Mouse (Mus musculus) gastrocnemius, postnatal 25 days (tissue): ENCODE measurements around the gene Loxl4. TPM values are rescaled to one million over a fixed set of nuclear protein-coding genes. Genes with fewer than 3 reads are reported as not detected.

Source experiments
- DNase-seq: peaks from one replicate; pipeline ENCODE4 v3.0.0; 2022
- long read RNA-seq, 2 experiments: library from polyadenylated mRNA; stranded (forward); transcript quantifications; one replicate each; pipeline ENCODE4 v2.0.0; 2021
- total RNA-seq, 2 experiments: library from RNA; stranded (reverse); gene quantifications; 1 replicate in 1 of 2; 2 replicates in 1 of 2; pipeline ENCODE4 v1.2.3; 2021

The Loxl4 gene
- total RNA-seq = 1 to 10 TPM; 2.4 to 2.5 TPM
- long read RNA-seq, experiment 1 = 0 reads
- long read RNA-seq, experiment 2 = 0 reads

DNA sequence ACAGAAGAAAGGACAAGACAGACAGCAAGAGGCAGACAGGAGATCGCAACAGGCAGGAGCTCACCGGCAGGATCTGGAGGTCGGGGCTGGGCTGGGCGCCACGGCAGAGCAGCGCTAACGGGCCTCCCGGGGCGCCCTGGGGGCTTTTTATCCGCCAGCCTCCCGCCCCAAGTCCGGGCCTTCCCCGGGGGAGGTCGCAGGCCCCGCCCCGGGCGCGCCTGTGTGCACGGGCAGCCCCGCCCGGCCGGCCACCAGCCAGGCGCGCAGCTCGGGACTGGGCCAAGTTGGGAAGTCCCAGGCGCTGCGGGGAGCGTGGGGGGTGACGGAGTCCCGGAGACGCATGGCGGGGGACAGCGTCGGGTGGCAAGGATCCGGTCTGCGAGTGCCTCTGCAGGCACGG lies at the start of gene Loxl4:
Loxl4 (minus strand) TSS at position 160 of the 400 bp plus-strand sequence.
- DNase-seq = peak; percentile 85

DNA sequence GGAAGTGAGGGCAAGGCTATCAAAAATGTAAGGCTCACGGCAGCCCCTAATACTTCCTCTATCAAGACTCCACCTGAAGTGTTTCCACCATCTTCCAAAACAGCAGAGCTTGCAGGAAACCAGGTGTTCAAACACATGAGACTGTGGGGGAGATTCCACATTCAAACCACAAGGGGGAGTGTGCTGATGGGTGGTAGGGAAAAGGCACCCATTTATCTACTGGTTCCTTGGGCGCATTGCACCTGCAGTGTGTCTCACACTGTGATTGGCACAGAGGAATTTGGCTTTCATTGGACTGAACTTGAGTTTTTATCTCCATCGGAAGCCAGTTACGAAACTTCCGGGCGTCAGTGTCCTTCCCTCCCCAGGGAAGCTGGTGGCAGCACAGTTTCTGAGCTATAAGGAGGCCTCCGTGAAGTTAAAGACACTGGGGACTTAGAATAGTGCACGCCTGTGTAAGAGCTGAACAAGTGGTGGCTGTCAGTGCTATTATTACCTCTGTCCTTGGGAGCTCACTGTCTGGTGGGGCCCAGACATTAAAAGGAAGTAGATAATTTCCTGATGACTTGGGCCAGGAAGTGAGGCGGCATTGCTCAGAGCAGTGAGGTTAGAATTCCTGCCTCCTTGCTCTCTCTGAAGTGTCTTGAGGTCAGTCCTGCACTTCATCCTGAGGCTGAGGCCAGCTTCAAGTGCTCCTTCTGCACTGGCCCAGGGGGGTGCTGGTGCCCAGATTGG lies 49.0 kb upstream of the Loxl4 start:
- DNase-seq = no peak

DNA sequence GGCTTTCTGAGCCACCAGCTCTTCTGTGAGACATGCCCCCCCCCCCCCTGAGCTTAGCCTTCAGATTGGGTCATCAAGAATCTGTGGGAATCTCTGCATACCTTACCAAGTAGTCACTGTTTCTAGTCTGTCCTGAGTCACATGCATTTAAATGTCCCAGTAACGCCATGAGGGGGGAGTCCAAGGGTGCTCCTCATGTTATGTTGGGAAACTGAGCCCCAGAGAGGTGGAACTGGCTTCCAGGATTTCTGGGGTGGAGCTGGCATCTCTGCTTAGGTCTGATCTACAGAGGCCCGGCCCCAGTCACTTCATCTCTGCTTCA lies 47.6 kb upstream of the Loxl4 start:
- no peak for DNase-seq

DNA sequence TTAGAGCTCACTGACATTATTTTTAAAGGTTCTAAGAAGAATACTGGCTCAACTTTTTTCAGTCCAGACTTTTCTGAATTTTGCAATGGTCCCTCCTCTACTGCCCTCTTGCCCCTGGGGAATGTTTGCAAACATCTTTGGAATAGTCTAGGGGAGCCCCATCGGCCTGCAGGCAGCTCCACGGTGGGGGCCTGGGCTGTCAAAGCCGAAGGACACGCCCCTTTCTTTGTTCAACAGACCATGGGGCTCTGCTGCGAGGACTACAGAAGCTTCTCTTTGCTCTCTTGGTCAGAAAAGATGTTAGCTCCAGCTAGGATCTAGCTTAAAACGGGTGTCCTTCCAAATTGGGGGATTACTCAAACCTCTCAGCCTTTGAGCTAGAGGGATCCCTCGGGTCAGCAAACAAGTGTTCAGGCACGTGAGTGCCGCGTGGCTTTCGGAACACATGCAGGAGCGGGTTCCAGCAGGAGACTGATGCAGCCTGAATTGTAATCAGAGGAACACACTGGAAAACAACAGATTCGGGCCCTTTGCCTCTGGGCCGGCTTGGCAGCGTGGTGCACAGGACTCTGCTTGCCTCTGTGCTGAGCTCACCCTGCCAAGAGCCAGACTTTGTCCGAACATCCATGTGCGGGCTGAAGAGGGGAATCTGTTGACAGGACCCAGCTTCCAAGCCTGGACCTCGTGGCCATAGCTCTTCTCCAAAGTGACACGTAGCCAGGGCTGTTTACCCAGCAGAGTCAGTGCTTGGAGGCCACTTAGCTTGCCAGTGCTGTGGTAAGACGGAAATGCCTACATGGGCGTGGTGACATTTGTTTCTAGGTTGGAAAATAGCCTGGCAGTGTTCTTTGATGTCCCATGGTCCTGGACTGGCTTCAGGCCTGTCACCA lies 47.0 kb upstream of the Loxl4 start:
- DNase-seq = peak; percentile 91

DNA sequence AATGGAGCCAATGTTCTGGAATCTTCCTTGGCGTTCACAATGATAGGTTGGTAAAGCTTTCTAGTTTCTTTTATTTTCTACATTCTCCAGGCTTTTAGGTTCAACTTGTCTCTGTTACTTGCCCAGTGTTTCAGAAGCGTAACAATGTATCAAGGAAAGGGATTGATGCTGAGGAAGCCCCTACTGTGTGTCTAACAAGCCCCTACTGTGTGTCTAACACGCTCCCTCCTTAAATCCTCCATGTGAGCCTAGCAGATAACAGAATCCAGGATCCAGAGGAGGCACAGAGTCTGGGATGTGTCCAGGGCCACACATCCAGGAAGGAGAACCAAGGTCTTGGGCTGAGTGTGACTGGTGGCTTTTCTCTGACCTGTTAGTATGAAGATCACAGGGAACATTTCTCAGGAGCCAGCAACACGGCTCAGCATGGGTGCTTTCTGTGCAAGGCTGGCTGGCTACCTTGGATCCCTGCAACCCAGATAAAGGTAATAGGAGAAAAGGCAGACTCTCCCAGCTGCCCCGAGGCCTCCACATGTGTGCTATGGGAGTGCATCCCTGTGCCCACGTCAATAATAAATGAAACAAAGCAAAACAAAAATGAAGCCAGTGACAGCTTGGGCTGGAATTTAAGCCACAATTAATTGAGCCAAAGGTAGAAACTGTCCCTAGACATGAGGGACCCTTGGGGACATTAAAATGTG lies 46.0 kb upstream of the Loxl4 start:
- DNase-seq = no peak

DNA sequence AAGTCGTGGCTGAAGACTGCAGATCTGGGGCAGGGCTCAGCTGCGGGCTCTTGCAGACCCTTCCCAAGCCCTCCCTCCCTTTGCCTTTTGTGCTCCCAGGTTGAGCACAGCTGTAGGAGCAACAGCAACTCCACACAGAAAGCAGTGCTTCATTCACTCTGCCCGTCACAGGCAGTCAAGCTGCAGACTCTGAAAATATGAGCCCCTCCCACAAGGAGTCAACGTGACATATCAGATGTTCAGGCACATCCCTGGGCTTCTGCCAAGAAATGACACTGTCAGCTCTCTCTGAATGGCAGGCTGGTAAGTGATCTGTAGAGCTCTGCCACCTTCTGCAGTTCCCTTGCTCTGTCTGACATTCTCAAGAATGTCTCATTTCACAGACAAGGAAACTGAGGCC lies 45.2 kb upstream of the Loxl4 start:
- no peak for DNase-seq

DNA sequence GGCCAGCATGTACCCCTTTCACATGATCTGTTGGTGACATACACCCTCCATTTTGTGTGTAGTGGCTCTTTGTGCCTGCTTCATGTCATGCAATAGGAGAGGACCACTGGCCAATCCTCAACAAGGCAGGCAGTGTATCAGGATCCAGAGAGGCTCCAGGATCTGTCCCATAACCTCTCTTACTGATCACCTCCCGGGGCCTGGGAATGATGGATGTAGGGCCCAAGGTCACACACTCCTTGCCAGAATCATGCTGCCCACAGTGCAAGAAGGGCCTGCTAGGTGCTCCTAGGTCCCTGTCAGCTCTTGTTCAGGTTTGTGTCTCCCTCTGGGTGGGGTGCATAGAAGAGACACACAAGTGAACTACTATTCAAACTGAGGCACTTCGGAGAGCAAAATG lies 44.7 kb upstream of the Loxl4 start:
- DNase-seq = no peak

DNA sequence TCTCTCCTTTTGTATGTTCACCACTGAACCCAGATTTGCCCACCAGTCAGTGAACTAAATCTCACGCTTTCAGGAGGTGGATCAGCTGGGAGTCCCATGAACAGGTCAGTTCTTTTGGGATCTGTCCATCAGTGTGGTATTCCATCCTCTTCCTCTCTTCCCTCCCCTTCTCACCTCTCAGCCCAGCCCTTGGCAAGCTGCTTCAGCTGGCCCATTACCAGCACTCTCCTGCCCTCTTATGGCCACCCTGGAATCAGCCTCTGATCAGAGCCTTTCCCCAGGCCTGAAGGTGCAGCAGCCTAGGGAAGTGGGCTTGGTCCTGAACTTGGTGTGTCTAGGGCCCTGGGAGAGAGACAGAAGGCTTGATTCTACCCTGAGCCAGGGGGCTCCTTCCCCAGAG lies 42.4 kb upstream of the Loxl4 start:
- DNase-seq = peak; percentile 57

DNA sequence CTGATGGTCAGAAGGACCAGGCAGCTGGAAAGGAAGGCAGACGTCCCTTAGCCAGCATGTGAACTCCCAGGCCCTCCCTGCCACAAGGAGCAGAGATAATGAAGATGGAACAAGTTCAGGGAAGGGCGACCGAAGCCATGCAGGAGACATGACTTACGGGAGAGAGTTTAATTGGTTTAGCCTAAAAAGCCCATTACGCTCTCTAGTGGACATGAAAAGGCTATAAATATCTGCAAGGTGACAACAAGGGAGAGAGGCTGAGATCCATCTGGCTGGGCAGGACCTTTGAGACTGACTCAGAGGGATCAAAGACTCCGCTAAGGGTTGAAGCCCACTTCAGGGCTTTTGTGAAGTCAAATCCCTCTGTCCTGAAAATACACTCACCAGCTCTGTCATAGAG lies 40.5 kb upstream of the Loxl4 start:
- DNase-seq = no peak

DNA sequence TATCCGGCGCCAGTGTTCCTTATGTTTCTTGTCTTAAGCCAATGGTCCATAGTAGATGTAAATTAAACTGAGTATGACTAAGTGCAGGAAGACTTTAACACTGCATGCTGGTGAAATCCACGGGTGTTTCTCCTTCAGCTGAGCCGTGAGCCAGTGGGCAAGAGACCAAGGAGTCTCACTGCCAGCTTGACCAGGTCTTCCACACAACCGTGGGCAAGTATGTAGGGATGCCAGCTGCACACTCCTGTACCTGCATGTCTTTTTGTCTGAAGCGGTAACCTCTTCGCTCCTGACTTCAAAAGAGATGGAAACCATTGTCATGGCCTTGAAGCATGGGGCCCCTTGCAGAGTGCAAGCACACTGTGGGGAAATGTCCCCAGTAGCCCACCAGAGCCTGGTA lies 39.8 kb upstream of the Loxl4 start:
- no peak for DNase-seq

DNA sequence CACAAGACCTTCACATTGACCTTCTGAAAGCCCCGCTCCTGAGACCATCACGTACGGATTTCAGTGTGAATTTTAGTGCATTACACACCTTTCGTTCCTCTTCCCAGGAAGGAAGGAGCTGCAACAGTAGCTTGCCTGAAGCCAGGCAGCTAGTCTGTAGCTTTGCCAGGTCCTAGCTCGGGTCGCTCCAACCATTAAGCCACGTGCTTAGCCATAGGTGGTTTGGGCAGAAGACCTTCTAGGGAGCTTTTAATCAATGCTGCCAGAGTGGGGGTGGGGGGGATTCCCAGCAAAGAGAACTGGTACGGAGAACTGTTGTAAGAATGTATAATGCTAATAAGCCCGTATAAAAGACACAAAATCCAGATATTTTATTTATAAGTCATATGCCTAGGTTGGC lies 27.6 kb upstream of the Loxl4 start:
- no peak for DNase-seq

DNA sequence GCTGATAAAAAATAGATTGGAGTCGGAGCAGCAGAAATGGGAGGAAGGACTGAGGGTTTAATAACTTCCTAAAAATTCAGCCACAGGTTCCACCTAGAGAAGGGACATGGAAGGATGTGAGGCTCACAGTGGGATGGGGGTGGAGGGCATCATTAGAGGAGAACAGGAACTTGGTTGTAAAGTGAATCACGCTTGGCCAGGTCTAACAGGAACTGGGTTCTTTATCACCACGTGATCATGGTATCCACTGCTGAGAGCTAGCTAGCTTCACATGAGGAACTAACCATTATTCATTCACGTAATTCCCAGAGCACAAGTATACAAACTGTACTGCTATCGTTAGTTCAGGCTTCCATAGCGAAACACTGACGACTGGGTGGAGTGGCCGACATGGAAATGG lies 26.9 kb upstream of the Loxl4 start:
- DNase-seq = no peak

DNA sequence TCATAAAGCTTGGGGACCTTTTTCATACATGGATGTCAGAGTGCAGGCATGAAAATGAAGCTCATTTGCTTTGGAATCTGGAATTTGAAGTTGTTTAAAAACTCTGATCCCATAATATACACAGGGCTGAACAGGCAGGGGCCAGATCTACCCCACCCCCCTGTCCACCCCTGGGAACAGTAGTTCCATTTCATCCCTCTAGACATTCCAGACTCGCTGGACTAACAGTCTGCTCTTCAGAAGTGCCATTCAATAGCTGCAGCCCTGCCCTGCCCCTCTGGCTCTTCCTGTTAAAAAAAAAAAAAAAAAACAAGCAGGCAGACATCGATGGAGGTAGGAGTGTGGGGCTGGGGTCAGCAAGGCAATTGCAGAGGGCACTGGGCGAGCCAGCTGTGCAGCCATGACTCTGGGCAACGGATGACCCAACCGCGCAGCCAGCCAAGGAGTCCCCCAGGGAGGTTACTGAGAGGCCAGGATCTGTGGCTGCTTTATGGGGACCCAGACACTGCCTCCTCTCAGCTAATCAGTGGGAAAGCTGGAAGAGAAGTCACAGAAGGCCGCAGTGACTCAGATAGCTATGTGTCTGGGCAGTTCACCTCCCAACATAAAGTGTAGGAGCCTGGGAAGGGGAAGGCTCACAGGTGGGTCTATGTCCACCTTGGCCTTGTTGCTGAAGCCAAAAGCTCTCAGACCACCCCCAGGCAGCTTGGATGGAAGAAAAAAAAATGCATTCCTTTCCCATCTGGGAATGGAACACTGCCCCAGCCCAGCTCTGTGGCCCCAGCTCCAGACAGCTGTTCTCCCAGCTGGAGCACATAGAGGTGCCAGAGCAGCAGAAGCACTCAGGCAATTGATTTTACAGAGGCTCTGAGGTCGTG lies 26.2 kb upstream of the Loxl4 start:
- peak; percentile 67 for DNase-seq

DNA sequence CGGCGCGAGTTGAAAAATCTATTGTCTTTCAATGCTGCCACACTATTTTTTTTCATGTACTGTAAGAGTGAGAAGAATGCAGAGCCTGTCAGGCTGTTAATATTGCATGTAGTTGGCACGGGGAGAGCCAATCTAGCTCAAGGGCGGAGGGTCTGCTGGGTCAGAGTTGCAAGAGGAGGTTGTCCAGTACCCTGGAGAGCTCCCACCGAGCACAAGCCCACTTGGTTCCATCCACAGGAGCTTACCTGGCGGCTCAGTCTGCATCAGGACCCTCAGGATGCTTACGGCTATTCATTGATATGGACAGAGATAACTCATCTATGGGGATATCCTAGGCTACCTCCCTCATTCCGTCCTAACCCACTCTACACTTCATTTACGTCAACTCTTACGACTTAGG lies 24.0 kb upstream of the Loxl4 start:
- no peak for DNase-seq

DNA sequence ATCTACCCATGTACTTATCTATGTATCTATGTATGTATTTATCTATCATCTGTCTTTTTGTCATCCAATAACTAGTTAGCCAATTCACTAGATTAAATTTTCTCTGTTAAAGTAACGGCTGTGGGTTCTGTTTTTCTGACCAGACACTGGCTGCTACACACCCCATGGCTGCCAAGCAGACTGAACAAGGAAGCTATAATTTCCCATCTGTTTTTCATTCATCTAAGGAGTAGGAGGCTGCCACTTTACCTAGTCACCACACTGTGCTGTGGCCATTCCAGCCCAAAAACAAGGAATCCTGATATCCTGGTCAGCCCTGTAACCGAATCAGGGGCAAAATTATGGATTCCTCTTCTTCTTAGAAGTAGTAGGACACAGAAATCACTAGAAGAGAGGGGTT lies 21.0 kb upstream of the Loxl4 start:
- DNase-seq = no peak

DNA sequence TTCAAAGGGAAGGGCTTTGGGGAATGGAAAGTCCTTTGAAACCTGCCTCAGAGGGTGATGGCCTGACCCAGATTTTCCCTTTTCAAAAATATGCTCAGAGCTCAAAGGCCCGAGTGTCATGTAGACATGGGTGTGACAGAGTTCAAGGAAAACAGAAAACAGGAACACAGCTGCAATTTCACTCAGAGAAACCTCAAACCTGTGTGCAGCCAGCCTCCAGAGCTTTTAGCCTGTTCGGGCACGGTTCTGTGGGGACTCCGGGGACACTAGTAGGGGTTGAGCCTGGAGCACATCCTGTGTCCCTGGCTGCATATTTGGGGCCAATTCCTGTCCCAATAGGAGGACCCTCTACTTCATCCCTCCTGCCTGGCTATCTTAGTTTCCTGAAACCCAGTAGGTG lies 19.7 kb upstream of the Loxl4 start:
- DNase-seq = peak; percentile 19

DNA sequence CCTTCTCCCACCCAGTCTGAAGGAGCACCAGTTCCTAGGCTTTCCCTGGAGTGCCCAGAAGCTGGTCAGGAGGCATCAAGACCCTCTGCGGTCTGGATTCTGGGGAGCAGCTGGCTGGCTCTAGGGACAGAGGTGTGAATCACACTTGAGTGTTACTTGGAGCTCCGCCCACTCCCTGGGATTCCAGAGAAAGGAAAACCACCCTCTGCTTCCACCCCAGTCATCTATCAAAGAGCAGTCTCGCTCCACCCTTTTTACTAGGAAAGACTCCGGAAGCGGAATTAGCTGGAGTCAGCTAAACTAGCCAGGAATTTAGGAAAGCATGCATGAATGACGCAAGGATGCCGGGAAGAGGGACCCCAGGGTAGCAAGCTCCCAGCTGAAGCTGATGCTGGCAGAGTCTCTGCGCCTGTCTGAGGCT lies 18.9 kb upstream of the Loxl4 start:
- peak; percentile 35 for DNase-seq

DNA sequence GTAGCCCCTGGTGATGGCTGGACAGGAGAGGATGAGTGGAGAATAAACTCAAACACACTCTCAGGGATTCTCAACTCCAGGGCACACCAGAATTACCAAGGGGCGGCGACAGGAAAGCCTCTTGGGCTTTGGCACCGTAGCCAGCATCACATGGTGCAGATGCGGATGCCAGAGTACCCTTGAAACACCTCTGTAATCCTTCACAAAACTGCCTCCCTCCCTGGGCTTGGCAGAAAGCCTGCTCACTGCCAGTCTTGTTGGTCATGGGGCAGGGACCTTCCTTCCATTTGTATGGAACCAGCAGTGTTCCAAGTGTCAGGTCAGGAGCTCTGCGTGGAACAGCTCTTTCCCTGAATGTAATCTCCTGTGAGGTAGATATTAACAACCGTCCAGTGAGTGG lies 15.5 kb upstream of the Loxl4 start:
- no peak for DNase-seq

DNA sequence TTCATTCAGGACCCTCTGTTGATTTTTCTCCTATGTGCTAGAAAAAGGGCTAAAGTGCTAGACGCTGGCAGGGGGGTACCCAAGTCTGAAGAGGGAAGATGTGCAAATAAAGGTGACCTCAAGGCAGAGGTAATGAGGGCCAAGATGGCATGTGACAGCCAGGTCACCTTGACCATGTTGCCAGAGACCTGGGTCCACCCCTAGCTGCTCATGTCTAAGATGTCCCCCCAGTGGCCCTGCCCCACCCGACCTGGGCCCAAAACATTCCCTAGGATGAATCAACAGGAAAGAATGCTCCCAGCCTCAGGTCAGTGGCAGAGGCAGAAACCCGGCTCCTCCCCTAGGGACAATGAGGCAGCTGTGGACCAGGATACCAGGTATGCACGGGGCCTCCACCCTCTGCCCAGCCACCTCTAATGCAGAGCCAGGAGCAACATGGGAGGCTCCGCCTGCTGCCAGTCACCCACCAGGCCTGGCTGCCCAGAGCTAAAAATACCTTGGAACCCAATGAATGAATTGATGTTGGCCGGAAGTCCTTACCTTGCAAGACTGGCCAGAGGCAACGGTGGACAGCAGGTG lies 1.1 kb upstream of the Loxl4 start:
- no peak for DNase-seq

DNA sequence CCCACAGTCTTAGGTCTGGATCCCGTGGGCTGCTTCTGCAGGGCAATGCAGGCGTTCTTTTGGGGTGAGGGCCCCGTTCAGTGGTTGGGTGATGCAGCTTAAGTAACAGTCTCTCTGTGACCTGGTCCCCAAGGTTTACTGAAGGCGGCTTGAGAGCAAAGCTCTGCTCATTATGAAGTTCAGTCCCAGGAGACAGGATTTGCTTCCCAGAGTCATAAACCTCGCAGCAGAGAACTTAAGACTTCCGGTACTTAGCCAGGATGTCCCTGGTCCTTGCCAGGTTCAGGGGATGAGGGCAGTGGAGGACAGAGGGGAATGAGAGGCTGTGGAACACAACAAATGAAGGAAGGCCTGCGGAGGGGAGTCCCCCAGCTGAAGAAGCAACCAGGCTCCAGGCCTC lies 503 bp upstream of the Loxl4 start:
- peak; percentile 36 for DNase-seq

DNA sequence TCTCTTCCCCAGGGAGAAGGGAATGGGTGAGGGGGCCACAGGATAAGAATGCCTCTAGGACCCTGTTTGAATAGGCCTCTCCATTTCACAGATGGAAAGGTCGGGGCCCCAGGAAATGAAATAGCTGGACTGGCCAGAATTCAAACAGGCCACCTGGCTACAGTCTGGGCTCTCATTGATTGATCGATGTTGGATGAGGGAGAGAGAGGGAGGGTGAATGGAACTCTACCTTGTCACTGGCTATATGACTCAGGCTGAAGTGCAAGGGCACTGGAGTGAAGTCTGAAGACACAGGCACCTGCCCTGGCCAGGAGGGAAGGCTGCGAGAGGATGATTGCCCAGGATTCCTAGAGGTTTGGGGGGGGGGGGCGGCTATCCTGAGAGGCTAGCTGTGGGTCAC lies 867 bp downstream of the Loxl4 start:
- no peak for DNase-seq

DNA sequence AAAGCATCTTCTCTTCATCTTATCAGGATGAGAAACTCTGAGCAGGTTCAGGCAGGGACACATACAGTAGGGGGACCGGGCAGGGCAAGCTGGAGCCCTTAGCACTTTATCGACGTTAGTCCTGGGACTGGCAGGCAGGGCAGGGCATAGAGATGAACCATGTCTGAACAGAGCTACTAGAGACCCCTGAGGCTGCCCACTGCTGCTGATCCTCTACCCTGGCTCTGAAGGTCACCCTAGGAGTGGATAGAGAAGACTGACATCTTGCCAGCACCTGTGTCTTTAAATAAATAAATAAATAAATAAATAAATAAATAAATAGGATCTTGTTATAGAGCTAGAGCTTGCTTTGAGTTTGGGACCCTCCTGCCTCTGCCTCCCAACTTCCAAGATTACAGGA lies 2.9 kb downstream of the Loxl4 start:
- DNase-seq = no peak
